Mouse (Mus musculus): ENCODE data around the gene Mageb18.
A peak's percentile ranks its signal among the peaks of the same experiment; 100 is the strongest.
"Not testable (repeated sequence)": the region's sequence is repeated elsewhere in the genome, so short reads cannot be mapped to it uniquely, and the experiment has no call there.

Mageb18 gene

GRCm38 (mm10) chrX:92599472-92599871, at the start of gene Mageb18:
Gene Mageb18, minus strand, starts transcription at chrX:92599572.
- no peak for DNase-seq (ENCODE audit: low spot score)

- no peak for DNase-seq (ENCODE audit: low spot score)
Observed at GRCm38 (mm10) chrX:92612788-92613187, 13.4 kb upstream of the Mageb18 start.

GRCm38 (mm10) chrX:92610466-92610865, 11.1 kb upstream of the Mageb18 start:
- no peak for DNase-seq (ENCODE audit: low spot score)

- peak; percentile 15 for DNase-seq (ENCODE audit: low spot score)
Observed at GRCm38 (mm10) chrX:92597324-92597723, 2.0 kb downstream of the Mageb18 start.

GRCm38 (mm10) chrX:92527826-92528225, 71.5 kb downstream of the Mageb18 start:
- DNase-seq (ENCODE audit: low spot score), result no peak

GRCm38 (mm10) chrX:92498254-92498653, 101.1 kb downstream of the Mageb18 start:
- DNase-seq (ENCODE audit: low spot score), result no peak

GRCm38 (mm10) chrX:92489649-92490048, 109.7 kb downstream of the Mageb18 start, which contains the start of gene Gm5941:
Gene Gm5941, plus strand, starts transcription at chrX:92489949.
- DNase-seq (ENCODE audit: low spot score), result not testable (repeated sequence)

GRCm38 (mm10) chrX:92464773-92465172, 134.6 kb downstream of the Mageb18 start:
- DNase-seq (ENCODE audit: low spot score), result no peak

- peak; percentile 3 for DNase-seq (ENCODE audit: low spot score)
Observed at GRCm38 (mm10) chrX:92460496-92460895, 138.9 kb downstream of the Mageb18 start.

- DNase-seq (ENCODE audit: low spot score), result no peak
Observed at GRCm38 (mm10) chrX:92387384-92387783, 212.0 kb downstream of the Mageb18 start.

GRCm38 (mm10) chrX:92342924-92343323, 256.4 kb downstream of the Mageb18 start:
- peak; percentile 58 for DNase-seq (ENCODE audit: low spot score)

GRCm38 (mm10) chrX:92340906-92341305, 258.5 kb downstream of the Mageb18 start:
- no peak for DNase-seq (ENCODE audit: low spot score)

GRCm38 (mm10) chrX:92339551-92339950, 259.8 kb downstream of the Mageb18 start:
- no peak for DNase-seq (ENCODE audit: low spot score)

- no peak for DNase-seq (ENCODE audit: low spot score)
Observed at GRCm38 (mm10) chrX:92333459-92333858, 265.9 kb downstream of the Mageb18 start.

- no peak for DNase-seq (ENCODE audit: low spot score)
Observed at GRCm38 (mm10) chrX:92323599-92323998, 275.8 kb downstream of the Mageb18 start.

GRCm38 (mm10) chrX:92280619-92281018, 318.8 kb downstream of the Mageb18 start:
- no peak for DNase-seq (ENCODE audit: low spot score)

Measured in embryo, embryonic 10 days (tissue).